Mouse (Mus musculus) heart, embryonic 10.5 days (tissue): ENCODE measurements at regions not wholly inside any gene's neighbourhood (a gene's known extent, or its start where the extent isn't known, plus 50 kb on each side); places are given as distances from the start of the nearest gene placed in this dataset.

ENCODE experiments used
- DNase-seq: peaks from one replicate; pipeline ENCODE4 v3.0.0-alpha.2; 2017; ENCODE audit warnings: low spot score
- H3K27ac ChIP-seq: fragments of 300-500 bp; sonication (generic); 2 replicates; pipeline ENCODE4 v1.5.1; 2016; ENCODE audit warnings: mild to moderate bottlenecking
- H3K27me3 ChIP-seq: fragments of 300-500 bp; sonication (generic); 2 replicates; pipeline ENCODE4 v1.6.1; 2016; ENCODE audit warnings: mild to moderate bottlenecking; ENCODE audit not compliant: poor library complexity, insufficient read depth, severe bottlenecking
- H3K36me3 ChIP-seq: fragments of 300-500 bp; sonication (generic); 2 replicates; pipeline ENCODE4 v1.6.1; 2016; ENCODE audit warnings: mild to moderate bottlenecking, moderate library complexity
- H3K4me1 ChIP-seq: fragments of 300-500 bp; sonication (generic); 2 replicates; pipeline ENCODE4 v1.6.1; 2016; ENCODE audit warnings: mild to moderate bottlenecking
- H3K4me3 ChIP-seq: fragments of 300-500 bp; sonication (generic); 2 replicates; pipeline ENCODE4 v1.5.1; 2016; ENCODE audit warnings: mild to moderate bottlenecking, moderate library complexity
- H3K9me3 ChIP-seq: fragments of 300-500 bp; sonication (generic); 2 replicates; pipeline ENCODE4 v1.6.1; 2016; ENCODE audit warnings: mild to moderate bottlenecking, moderate library complexity
- WGBS: fragments of 180-500 bp; shearing (Covaris S2); methylation state at CpG from one replicate; pipeline ENCODE4 v1.1.7; 2016; 5-methylcytosine and 5-hydroxymethylcytosine counted together

DNA sequence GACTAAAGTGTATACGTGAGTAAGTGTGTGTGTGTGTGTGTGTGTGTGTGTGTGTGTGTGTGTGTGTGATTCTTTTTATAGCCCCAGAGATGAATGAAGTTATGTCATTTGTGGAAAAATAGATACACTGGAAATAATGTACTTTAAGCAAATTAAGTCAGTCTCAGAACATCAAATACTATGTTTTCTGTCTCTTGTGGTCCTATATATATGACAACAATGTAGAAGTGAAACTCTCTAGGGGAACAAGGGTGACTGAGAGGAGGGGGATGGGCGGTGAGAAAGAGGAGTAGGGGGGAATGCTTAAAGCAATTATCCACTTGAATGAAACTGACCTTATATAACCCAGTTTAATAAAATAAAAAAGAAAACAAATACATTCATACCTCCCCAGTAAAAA is 285.5 kb downstream of the Pten start:
- no peaks in the 10 kb centered on the region for H3K27me3 ChIP-seq
- no peaks in the 10 kb centered on the region for H3K9me3 ChIP-seq
- 66% methylated on average over 2 of the region's 2 CpGs for WGBS
- no peak overlapping the region for H3K27ac ChIP-seq
- no peaks in the 10 kb centered on the region for H3K4me1 ChIP-seq
- H3K4me3 ChIP-seq: no peak overlapping the region
- H3K36me3 ChIP-seq: no peaks in the 10 kb centered on the region
- DNase-seq: no peak

- H3K27ac ChIP-seq: no peak overlapping the region
- DNase-seq: no peak
- no peak overlapping the region for H3K4me3 ChIP-seq
- WGBS: 81% methylated on average over 3 of the region's 3 CpGs
- no peaks in the 10 kb centered on the region for H3K27me3 ChIP-seq
- no peaks in the 10 kb centered on the region for H3K36me3 ChIP-seq
- H3K9me3 ChIP-seq: no peaks in the 10 kb centered on the region
- H3K4me1 ChIP-seq: no peaks in the 10 kb centered on the region
Observed at GRCm38 (mm10) chr19:33043696-33044095, 286.4 kb downstream of the Pten start.

DNA sequence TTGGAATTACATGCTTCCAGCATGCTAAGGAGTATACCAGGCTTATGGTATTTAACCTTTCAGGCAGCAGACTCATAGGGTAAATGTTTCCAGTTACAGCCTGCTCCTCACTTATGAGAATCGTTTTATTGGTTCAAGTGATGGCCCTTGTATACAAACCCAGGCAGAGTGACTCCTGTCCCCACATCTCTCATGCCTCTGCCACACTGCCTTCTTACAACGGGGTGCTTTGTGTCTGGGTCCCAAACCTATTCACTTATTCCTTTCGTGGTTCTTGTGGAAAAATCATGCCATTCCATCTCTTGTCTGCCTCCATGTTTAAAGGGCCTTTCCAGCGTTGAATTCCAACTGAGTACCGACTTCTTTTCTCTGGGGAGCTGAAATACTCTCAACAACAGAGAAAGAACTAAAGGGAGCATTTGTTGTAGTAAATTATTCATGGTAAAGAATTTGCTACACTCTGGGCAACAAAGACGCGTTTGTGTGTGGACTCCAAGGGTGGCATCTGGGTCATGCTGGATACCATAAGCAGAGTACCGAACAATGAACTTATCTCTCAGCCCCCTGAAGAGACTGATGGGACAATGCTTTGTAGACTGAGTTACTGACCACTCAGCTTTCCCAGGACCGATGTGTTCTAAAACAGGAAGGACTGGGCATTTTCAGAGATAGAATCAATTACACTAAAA is 291.6 kb downstream of the Pten start:
- Histone ChIP-seq H3K4me1 (no peaks in the 10 kb centered on the region), H3K27ac (no peak overlapping the region), H3K27me3 (no peaks in the 10 kb centered on the region), H3K9me3 (no peaks in the 10 kb centered on the region), H3K36me3 (no peaks in the 10 kb centered on the region), H3K4me3 (no peak overlapping the region)
- no peak for DNase-seq
- 76% methylated on average over 9 of the region's 9 CpGs for WGBS

DNA sequence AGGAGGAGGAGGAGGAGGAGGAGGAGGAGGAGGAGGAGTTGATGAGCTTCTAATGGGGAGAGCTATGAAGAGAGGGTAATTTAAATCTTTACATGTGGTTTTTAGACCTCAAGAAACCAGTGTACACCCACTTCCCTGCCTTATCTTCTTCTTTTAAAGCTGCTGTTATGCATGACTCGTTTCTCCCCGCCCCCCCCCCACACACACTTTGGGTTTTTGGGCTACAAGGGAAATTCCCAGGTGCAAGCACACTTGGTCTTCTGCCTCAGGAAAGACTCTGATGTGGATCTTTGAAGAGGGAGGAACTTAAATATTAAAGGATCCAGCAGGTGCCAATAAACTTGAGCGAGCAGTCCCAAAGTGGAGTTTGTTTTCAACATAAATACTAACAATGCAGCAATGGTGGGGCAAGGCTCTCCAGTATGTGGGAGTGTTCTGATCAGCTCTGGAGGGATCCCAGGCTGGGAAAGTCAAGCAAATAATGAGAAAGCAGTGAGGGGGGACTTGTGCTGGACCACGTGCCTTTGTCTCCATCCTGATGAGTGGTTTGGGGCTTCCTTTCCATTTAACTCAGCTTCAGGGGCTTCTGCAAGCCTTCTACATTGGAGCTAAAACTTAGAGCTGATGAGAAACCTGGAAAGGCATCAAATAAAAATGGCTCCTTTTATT is 296.0 kb downstream of the Pten start:
- Histone ChIP-seq H3K4me3 (no peak overlapping the region), H3K36me3 (no peaks in the 10 kb centered on the region), H3K9me3 (no peaks in the 10 kb centered on the region), H3K27me3 (no peaks in the 10 kb centered on the region), H3K4me1 (no peaks in the 10 kb centered on the region), H3K27ac (no peak overlapping the region)
- DNase-seq: no peak
- 57% methylated on average over 4 of the region's 4 CpGs for WGBS

- 44% methylated on average over 10 of the region's 10 CpGs for WGBS
- Histone ChIP-seq H3K27ac (no peak overlapping the region), H3K4me3 (no peak overlapping the region), H3K4me1 (no peaks in the 10 kb centered on the region), H3K9me3 (no peaks in the 10 kb centered on the region), H3K27me3 (no peaks in the 10 kb centered on the region), H3K36me3 (no peaks in the 10 kb centered on the region)
- DNase-seq: no peak
Observed at GRCm38 (mm10) chr19:33056372-33056791, 299.1 kb downstream of the Pten start.

GRCm38 (mm10) chr19:33061006-33061405 is 303.7 kb downstream of the Pten start:
- no peaks in the 10 kb centered on the region for H3K36me3 ChIP-seq
- H3K4me1 ChIP-seq: no peaks in the 10 kb centered on the region
- H3K27ac ChIP-seq: no peak overlapping the region
- H3K27me3 ChIP-seq: no peaks in the 10 kb centered on the region
- no peak overlapping the region for H3K4me3 ChIP-seq
- DNase-seq: no peak
- no peaks in the 10 kb centered on the region for H3K9me3 ChIP-seq

DNA sequence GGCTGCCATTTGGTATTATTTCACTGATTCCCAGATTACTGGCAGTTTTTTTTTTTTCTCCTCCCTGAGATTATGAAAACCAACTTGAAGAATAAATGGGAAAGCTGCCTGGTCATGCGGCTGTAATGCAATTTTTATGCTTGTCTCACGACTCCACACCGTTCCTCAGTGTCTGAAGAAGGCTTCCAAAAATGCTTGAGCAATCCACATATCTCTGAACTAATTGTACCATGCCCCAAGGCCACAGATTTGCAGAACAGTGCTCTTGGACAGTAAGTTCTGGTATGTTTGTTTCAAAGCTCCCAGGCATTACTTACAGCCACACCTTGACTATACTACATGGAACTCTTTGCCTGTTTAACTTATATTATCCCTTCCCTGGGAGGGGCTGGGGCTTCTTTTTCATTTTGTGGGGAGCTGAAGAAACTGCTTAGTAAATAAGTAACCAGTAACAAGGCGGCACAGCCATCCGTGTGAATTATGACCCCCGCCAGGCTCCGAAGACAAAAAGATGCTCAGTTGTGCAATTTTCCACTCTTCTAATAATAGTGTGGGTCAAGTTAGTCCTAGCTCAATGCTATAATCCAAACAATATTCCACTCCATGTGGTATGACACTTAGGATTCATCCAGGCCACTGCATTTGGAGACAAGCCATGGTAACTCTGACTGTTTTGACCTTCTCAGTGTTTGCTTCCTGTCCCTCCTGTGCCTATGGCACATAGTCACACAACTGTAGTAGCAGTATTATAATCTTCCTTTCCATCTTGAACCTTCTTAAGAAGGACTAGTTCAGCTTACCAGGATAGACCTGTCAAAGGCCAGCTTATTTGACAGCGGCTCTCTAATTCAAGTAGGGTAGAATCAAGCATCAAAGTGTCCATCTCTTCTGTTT is 305.1 kb downstream of the Pten start:
- WGBS: 84% methylated on average over 8 of the region's 8 CpGs
- H3K4me3 ChIP-seq: no peak overlapping the region
- no peaks in the 10 kb centered on the region for H3K36me3 ChIP-seq
- H3K4me1 ChIP-seq: no peaks in the 10 kb centered on the region
- no peak overlapping the region for H3K27ac ChIP-seq
- DNase-seq: no peak
- H3K9me3 ChIP-seq: no peaks in the 10 kb centered on the region
- no peaks in the 10 kb centered on the region for H3K27me3 ChIP-seq

DNA sequence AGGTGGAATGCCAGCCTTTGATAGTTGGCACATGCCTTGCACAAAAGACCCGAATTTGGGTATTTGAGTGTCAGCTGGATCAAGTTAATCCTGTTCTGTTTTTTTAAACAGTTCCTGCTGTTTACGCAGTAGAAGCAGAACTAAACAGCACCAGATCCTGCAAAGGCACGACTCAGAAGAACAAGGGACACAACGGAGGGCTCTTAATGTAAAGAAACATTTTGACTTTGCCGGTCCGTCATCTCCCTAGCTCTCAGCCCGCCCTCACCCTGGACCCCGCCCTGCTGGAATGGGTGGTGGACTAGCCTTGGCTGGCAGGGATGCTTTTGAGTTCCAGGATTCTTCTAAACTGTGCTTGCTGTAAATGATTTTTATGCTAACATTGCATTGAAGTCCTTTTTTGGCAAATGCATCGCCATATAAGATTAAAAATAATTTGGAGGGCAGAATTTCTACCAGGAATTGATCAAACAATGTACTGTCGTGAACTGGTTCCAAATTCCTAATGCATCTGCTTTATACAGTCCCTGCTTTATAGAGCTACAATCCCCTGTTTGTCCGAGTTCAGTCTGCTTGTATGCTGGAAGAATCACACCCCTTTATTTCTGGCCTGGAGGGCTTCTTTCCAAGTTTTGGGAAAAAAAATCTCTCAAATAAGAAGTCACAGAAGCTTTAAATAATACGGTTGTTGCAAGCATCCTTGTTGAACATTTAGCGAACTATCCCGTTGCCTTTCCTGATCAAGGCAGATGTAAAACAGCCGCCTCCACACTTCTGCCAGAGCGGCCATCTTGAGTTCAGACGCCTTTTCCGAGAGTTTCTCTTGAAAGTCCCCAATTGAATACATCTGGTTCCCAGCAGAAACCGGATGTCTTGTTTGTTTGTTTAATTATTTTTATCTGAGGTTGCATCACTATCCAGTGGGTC is 308.2 kb downstream of the Pten start:
- Histone ChIP-seq H3K4me3 (no peak overlapping the region), H3K36me3 (no peaks in the 10 kb centered on the region), H3K27ac (no peak overlapping the region), H3K9me3 (no peaks in the 10 kb centered on the region), H3K4me1 (no peaks in the 10 kb centered on the region), H3K27me3 (no peaks in the 10 kb centered on the region)
- no peak for DNase-seq
- WGBS: 81% methylated on average over 19 of the region's 19 CpGs

DNA sequence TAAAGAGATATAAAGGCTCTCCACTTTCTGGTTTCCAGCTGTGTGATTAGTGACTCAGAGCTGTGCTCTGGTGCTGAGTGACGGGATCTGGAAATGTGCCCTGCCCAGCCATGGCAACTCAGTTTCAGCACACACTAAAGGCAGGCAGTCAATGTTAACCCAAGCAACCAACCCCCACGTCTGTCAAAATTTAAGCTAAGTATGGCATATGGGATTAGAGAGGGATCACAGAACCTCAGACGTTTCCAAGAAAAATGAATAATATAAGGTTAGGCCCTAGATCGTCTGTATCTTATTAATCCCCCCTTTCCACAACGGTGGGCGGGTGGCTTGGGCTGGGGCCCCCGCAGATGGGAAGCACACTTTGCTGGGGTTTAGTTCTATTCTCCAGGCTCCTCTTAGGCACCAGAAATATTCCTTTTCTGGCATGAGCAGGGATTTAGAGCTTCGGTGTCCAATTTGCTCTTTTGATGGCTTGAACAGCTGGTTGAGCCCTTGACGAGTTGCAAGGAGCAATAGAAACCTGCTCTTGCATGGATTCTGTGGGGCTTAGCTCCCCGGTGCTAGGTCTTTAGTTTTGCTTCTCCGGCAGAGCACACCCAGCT is 311.2 kb downstream of the Pten start:
- WGBS: 79% methylated on average over 11 of the region's 11 CpGs
- no peak for DNase-seq
- Histone ChIP-seq H3K36me3 (no peaks in the 10 kb centered on the region), H3K4me3 (no peak overlapping the region), H3K9me3 (no peaks in the 10 kb centered on the region), H3K4me1 (no peaks in the 10 kb centered on the region), H3K27ac (no peak overlapping the region), H3K27me3 (no peaks in the 10 kb centered on the region)

- H3K27ac ChIP-seq: no peak overlapping the region
- DNase-seq: no peak
- H3K27me3 ChIP-seq: no peaks in the 10 kb centered on the region
- no peaks in the 10 kb centered on the region for H3K4me1 ChIP-seq
- no peaks in the 10 kb centered on the region for H3K36me3 ChIP-seq
- H3K9me3 ChIP-seq: no peaks in the 10 kb centered on the region
- WGBS: 59% methylated on average over 6 of the region's 6 CpGs
- no peak overlapping the region for H3K4me3 ChIP-seq
Observed at GRCm38 (mm10) chr19:33069761-33070160, 312.5 kb downstream of the Pten start.

DNA sequence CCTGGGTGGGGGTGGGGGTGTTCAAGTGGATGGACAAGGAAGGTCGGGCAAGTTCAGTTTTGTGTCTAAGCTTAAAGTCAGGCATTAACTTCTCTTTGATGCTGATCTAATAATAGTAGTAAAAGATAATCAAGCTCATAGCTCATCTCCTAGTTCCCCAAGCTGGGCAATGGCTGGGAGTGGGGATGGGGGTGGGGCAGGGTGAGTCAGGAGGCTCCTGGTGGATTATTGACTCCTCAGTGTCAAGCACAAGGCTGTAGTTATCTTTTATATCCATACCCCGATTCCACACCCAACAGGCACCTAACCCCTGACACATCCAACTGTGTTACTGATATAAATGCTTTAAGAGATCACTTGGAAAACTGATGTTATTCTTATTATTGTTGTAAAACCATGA is 315.0 kb downstream of the Pten start:
- 79% methylated on average over 2 of the region's 2 CpGs for WGBS
- no peaks in the 10 kb centered on the region for H3K9me3 ChIP-seq
- DNase-seq: no peak
- H3K27ac ChIP-seq: no peak overlapping the region
- H3K36me3 ChIP-seq: no peaks in the 10 kb centered on the region
- no peaks in the 10 kb centered on the region for H3K4me1 ChIP-seq
- no peak overlapping the region for H3K4me3 ChIP-seq
- no peaks in the 10 kb centered on the region for H3K27me3 ChIP-seq

GRCm38 (mm10) chr19:33074907-33075306 is 317.2 kb downstream of the Rnls start:
- Histone ChIP-seq H3K4me3 (no peak overlapping the region), H3K27me3 (no peaks in the 10 kb centered on the region), H3K4me1 (no peaks in the 10 kb centered on the region), H3K27ac (no peak overlapping the region), H3K9me3 (no peaks in the 10 kb centered on the region), H3K36me3 (no peaks in the 10 kb centered on the region)
- 72% methylated on average over 4 of the region's 4 CpGs for WGBS
- DNase-seq: no peak
